Mouse (Mus musculus) right cerebral cortex, postnatal 4 days (tissue): ENCODE results near the gene Prap1.

Experiments used
- DNase-seq: peaks from one replicate; pipeline ENCODE4 v3.0.0-alpha.2; 2022

Gene Prap1

GRCm38 (mm10) chr7:140135106-140135770 lies 42.0 kb downstream of the Prap1 start:
- no peak for DNase-seq

- peak; percentile 99 for DNase-seq
These were observed 44.2 kb downstream of the Prap1 start, which contains the start of gene Mtg1 for GRCm38 (mm10) chr7:140137135-140138020. TSS of gene Mtg1 (plus strand) at chr7:140137564.

GRCm38 (mm10) chr7:140138021-140138310 lies 44.8 kb downstream of the Prap1 start:
- DNase-seq: no peak

GRCm38 (mm10) chr7:140141350-140141749 lies 48.2 kb downstream of the Prap1 start:
- DNase-seq: peak; percentile 29

- no peak for DNase-seq
These were observed 51.4 kb downstream of the Prap1 start for GRCm38 (mm10) chr7:140144550-140144949.
